Mouse (Mus musculus): ENCODE data around the gene 1700016K19Rik.

Gene 1700016K19Rik

GRCm38 (mm10) chr11:76037581-76038294, 38.0 kb downstream of the 1700016K19Rik start:
- DNase-seq, result peak in 1 of 2 experiments; percentile 11

GRCm38 (mm10) chr11:76039271-76040053, 39.8 kb downstream of the 1700016K19Rik start:
- peak; percentile 75 to 82 for DNase-seq

GRCm38 (mm10) chr11:76040106-76040505, 40.4 kb downstream of the 1700016K19Rik start:
- DNase-seq, result peak in 1 of 2 experiments; percentile 26

- peak in 1 of 2 experiments; percentile 41 for DNase-seq
These were observed 41.2 kb downstream of the 1700016K19Rik start for GRCm38 (mm10) chr11:76040761-76041376.

GRCm38 (mm10) chr11:76042041-76042638, 42.4 kb downstream of the 1700016K19Rik start:
- peak in 1 of 2 experiments; percentile 21 for DNase-seq

- peak in 1 of 2 experiments; percentile 29 for DNase-seq
These were observed 43.2 kb downstream of the 1700016K19Rik start for GRCm38 (mm10) chr11:76042882-76043281.

GRCm38 (mm10) chr11:76044468-76044867, 44.8 kb downstream of the 1700016K19Rik start:
- DNase-seq, result peak in 1 of 2 experiments; percentile 43

- peak in 1 of 2 experiments; percentile 14 for DNase-seq
These were observed 45.7 kb downstream of the 1700016K19Rik start for GRCm38 (mm10) chr11:76045367-76045766.

- no peak for DNase-seq
These were observed 50.8 kb downstream of the 1700016K19Rik start for GRCm38 (mm10) chr11:76050509-76050908.

GRCm38 (mm10) chr11:76050967-76051512, 51.3 kb downstream of the 1700016K19Rik start:
- no peak for DNase-seq

GRCm38 (mm10) chr11:76052496-76052895, 52.8 kb downstream of the 1700016K19Rik start:
- DNase-seq, result peak; percentile 85 to 89
